Mouse (Mus musculus) megakaryocyte-erythroid progenitor cell, adult 5 weeks (primary cell): ENCODE results near the gene Kctd21. TPM values are rescaled to one million over a fixed set of nuclear protein-coding genes. Genes with fewer than 3 reads are reported as not detected.

Experiments
- polyA plus RNA-seq: library from polyadenylated mRNA; stranded (reverse); fragments of >175 nt; gene quantifications from 2 replicates; pipeline ENCODE4 v1.2.3, GENCODE M21; 2012

Kctd21 gene
- 0.15 and 0.49 TPM in 2 replicates for polyA plus RNA-seq

GRCm38 (mm10) chr7:97331726-97332666, at the start of gene Kctd21, which contains the start of gene Usp35:
Kctd21 (plus strand) TSS chr7:97332327.
Usp35 (minus strand) TSS chr7:97332020.

Other genes starting within 250 kb of the Kctd21 start
- gene Usp35, start 307 bp upstream of the Kctd21 start, polyA plus RNA-seq: 0.41 and 0.48 TPM in 2 replicates
- gene Alg8, start 39.3 kb downstream of the Kctd21 start, polyA plus RNA-seq: 2.7 and 4.4 TPM in 2 replicates
- gene Ndufc2, start 67.7 kb downstream of the Kctd21 start, polyA plus RNA-seq: 483 and 494 TPM in 2 replicates
- not detected in 2 replicates for gene Thrsp, start 85.4 kb downstream of the Kctd21 start, polyA plus RNA-seq
- gene Kctd14, start 119.0 kb downstream of the Kctd21 start, polyA plus RNA-seq: 2.9 and 5.6 TPM in 2 replicates
- 5.9 TPM in 2 replicates for gene Ints4, start 148.6 kb downstream of the Kctd21 start, polyA plus RNA-seq
- 6.8 and 8.5 TPM in 2 replicates for gene Aamdc, start 247.2 kb downstream of the Kctd21 start, polyA plus RNA-seq
- gene Rsf1, start 247.6 kb downstream of the Kctd21 start, polyA plus RNA-seq: 7.5 and 13.2 TPM in 2 replicates